Mouse (Mus musculus) heart, adult 2 months (tissue): ENCODE results near the gene C530008M17Rik.

Experiments
- CTCF ChIP-seq: fragments of 200-600 bp; IDR thresholded peaks from 2 replicates; pipeline ENCODE4 v1.8.1; 2022; ENCODE audit warnings: antibody characterized with exemption, mild to moderate bottlenecking, moderate library complexity
- EP300 ChIP-seq: fragments of 200-500 bp; IDR thresholded peaks from 2 replicates; pipeline ENCODE4 v1.6.1; 2011; ENCODE audit warnings: low read depth, low read length, control low read depth; ENCODE audit not compliant: insufficient read depth
- POLR2A ChIP-seq: fragments of 200-500 bp; IDR thresholded peaks from 2 replicates; pipeline ENCODE4 v1.6.1; 2011; ENCODE audit warnings: mild to moderate bottlenecking, low read depth, low read length, control low read depth; ENCODE audit not compliant: insufficient read depth

- TF ChIP-seq EP300 (no peak), CTCF (no peak), POLR2A (no peak)
Measured at GRCm38 (mm10) chr5:76702646-76703045, 46.3 kb downstream of the C530008M17Rik start.
